Mouse (Mus musculus) forebrain, embryonic 11.5 days (tissue): Measurements from ENCODE around the gene Tpd52l1. TPM values are rescaled to one million over a fixed set of nuclear protein-coding genes. Genes with fewer than 3 reads are reported as not detected.
A peak's percentile ranks its signal among the peaks of the same experiment; 100 is the strongest.

Experiments used
- ATAC-seq: fragments of 200-750 bp; cut with Nextera tagmentation; replicated peaks from 2 replicates; pipeline ENCODE4 v1.8.0; 2017; ENCODE audit warnings: moderate TSS enrichment; ENCODE audit not compliant: low FRiP score
- DNase-seq: peaks from one replicate; pipeline ENCODE4 v3.0.0-alpha.2; 2017; ENCODE audit warnings: low spot score
- H3K27ac ChIP-seq: fragments of 300-500 bp; sonication (generic); 2 replicates; pipeline ENCODE4 v1.5.1; 2014; ENCODE audit warnings: low read depth, low read length
- H3K27me3 ChIP-seq: fragments of 300-500 bp; sonication (generic); 2 replicates; pipeline ENCODE4 v1.6.1; 2014; ENCODE audit warnings: mild to moderate bottlenecking, low read length, mixed read lengths; ENCODE audit not compliant: control insufficient read depth, insufficient read depth
- H3K36me3 ChIP-seq: fragments of 300-500 bp; sonication (generic); 2 replicates; pipeline ENCODE4 v1.6.1; 2014; ENCODE audit warnings: mild to moderate bottlenecking, low read length, moderate library complexity, mixed read lengths; ENCODE audit not compliant: control insufficient read depth, insufficient read depth
- H3K4me1 ChIP-seq: fragments of 300-500 bp; sonication (generic); replicated peaks from 2 replicates; pipeline ENCODE4 v1.6.1; 2014; ENCODE audit warnings: low read length, mixed read lengths; ENCODE audit not compliant: control insufficient read depth, insufficient read depth
- H3K4me2 ChIP-seq: fragments of 300-500 bp; sonication (generic); 2 replicates; pipeline ENCODE4 v1.6.1; 2014; ENCODE audit warnings: low read depth, mild to moderate bottlenecking, low read length, moderate library complexity, mixed read lengths; ENCODE audit not compliant: severe bottlenecking
- H3K4me3 ChIP-seq: fragments of 300-500 bp; sonication (generic); 2 replicates; pipeline ENCODE4 v1.5.1; 2014; ENCODE audit warnings: low read depth, low read length
- H3K9ac ChIP-seq: fragments of 300-500 bp; sonication (generic); 2 replicates; pipeline ENCODE4 v1.6.1; 2014; ENCODE audit warnings: low read length
- H3K9me3 ChIP-seq: fragments of 300-500 bp; sonication (generic); 2 replicates; pipeline ENCODE4 v1.6.1; 2016; ENCODE audit warnings: low read length, mixed read lengths; ENCODE audit not compliant: control insufficient read depth
- WGBS: fragments of 180-500 bp; shearing (Covaris S2); extraction: QIAGEN DNeasy Blood & Tissue Kit; methylation state at CpG from one replicate; pipeline ENCODE4 v1.1.7; 2014; 5-methylcytosine and 5-hydroxymethylcytosine counted together
- polyA plus RNA-seq: library from polyadenylated mRNA; unstranded; fragments of >200 nt; fragmentation: Nextera tagmentation; extraction: Ambion mirVana; gene quantifications from 2 replicates; pipeline ENCODE4 v1.2.1, GENCODE M21; 2014

The Tpd52l1 gene
- polyA plus RNA-seq: 25.2 and 27.8 TPM in 2 replicates

- ATAC-seq: peak; percentile 99
- H3K27ac ChIP-seq: no peak within 1 kb of the TSS
These were observed at the start of gene Tpd52l1 for GRCm38 (mm10) chr10:31445291-31446124. Gene Tpd52l1 (minus strand): TSS chr10:31445958.

GRCm38 (mm10) chr10:31494296-31494695 is 48.5 kb upstream of the Tpd52l1 start:
- no peak for DNase-seq
- WGBS: 88% methylated on average over 1 of the region's 1 CpGs

More at GRCm38 (mm10) chr10:31445291-31446124, at the start of gene Tpd52l1:
- Histone ChIP-seq H3K4me1 (no peaks in the 10 kb centered on the region), H3K36me3 (no peaks in the 10 kb centered on the region), H3K4me2 (peak within 1 kb of the TSS; percentile 73), H3K9ac (peak within 1 kb of the TSS; percentile 53), H3K9me3 (no peaks in the 10 kb centered on the region), H3K27me3 (no peaks in the 10 kb centered on the region), H3K4me3 (peak within 1 kb of the TSS; percentile 52)
- DNase-seq: peak; percentile 95
- WGBS: 2% methylated on average over 58 of the region's 59 CpGs

GRCm38 (mm10) chr10:31467043-31467898 is 21.5 kb upstream of the Tpd52l1 start:
- Histone ChIP-seq H3K36me3 (no peaks in the 10 kb centered on the region), H3K27ac (no peak overlapping the region), H3K4me2 (no peak overlapping the region), H3K27me3 (no peaks in the 10 kb centered on the region), H3K4me3 (no peak overlapping the region), H3K9me3 (no peaks in the 10 kb centered on the region), H3K4me1 (no peaks in the 10 kb centered on the region), H3K9ac (no peak overlapping the region)
- DNase-seq (no peak), ATAC-seq (no peak)
- 80% methylated on average over 10 of the region's 10 CpGs for WGBS

More at GRCm38 (mm10) chr10:31494296-31494695, 48.5 kb upstream of the Tpd52l1 start:
- Histone ChIP-seq H3K27me3 (no peaks in the 10 kb centered on the region), H3K4me2 (no peak overlapping the region), H3K9me3 (no peaks in the 10 kb centered on the region), H3K4me1 (no peaks in the 10 kb centered on the region), H3K9ac (no peak overlapping the region), H3K27ac (no peak overlapping the region), H3K36me3 (no peaks in the 10 kb centered on the region), H3K4me3 (no peak overlapping the region)
- no peak for ATAC-seq

- Histone ChIP-seq H3K36me3 (no peaks in the 10 kb centered on the region), H3K4me3 (no peak overlapping the region), H3K27ac (no peak overlapping the region), H3K4me1 (no peaks in the 10 kb centered on the region), H3K4me2 (no peak overlapping the region), H3K27me3 (no peaks in the 10 kb centered on the region), H3K9me3 (no peaks in the 10 kb centered on the region), H3K9ac (no peak overlapping the region)
- ATAC-seq: no peak
- 92% methylated on average over 6 of the region's 6 CpGs for WGBS
- no peak for DNase-seq
These were observed 20.2 kb upstream of the Tpd52l1 start for GRCm38 (mm10) chr10:31465840-31466541.

- Histone ChIP-seq H3K36me3 (no peaks in the 10 kb centered on the region), H3K27ac (no peak overlapping the region), H3K9me3 (no peaks in the 10 kb centered on the region), H3K9ac (no peak overlapping the region), H3K4me3 (no peak overlapping the region), H3K4me1 (no peaks in the 10 kb centered on the region), H3K4me2 (no peak overlapping the region), H3K27me3 (no peaks in the 10 kb centered on the region)
- DNase-seq (no peak), ATAC-seq (no peak)
- WGBS: 87% methylated on average over 4 of the region's 4 CpGs
These were observed 19.7 kb upstream of the Tpd52l1 start for GRCm38 (mm10) chr10:31465424-31465823.

- Histone ChIP-seq H3K9me3 (no peaks in the 10 kb centered on the region), H3K27ac (no peak overlapping the region), H3K27me3 (no peaks in the 10 kb centered on the region), H3K36me3 (no peaks in the 10 kb centered on the region), H3K4me1 (no peaks in the 10 kb centered on the region), H3K4me3 (no peak overlapping the region), H3K4me2 (no peak overlapping the region), H3K9ac (no peak overlapping the region)
- no peak for ATAC-seq
- DNase-seq: no peak
- WGBS: 95% methylated on average over 2 of the region's 2 CpGs
These were observed 17.3 kb upstream of the Tpd52l1 start for GRCm38 (mm10) chr10:31463044-31463443.

GRCm38 (mm10) chr10:31456806-31457205 is 11.0 kb upstream of the Tpd52l1 start:
- no peak overlapping the region for H3K27ac ChIP-seq
- H3K27me3 ChIP-seq: no peaks in the 10 kb centered on the region
- H3K4me3 ChIP-seq: no peak overlapping the region
- DNase-seq: no peak
- WGBS: 31% methylated on average over 1 of the region's 1 CpGs
- no peaks in the 10 kb centered on the region for H3K36me3 ChIP-seq
- no peaks in the 10 kb centered on the region for H3K4me1 ChIP-seq
- no peak overlapping the region for H3K9ac ChIP-seq
- H3K9me3 ChIP-seq: no peaks in the 10 kb centered on the region
- no peak overlapping the region for H3K4me2 ChIP-seq
- no peak for ATAC-seq

- WGBS: 59% methylated on average over 1 of the region's 1 CpGs
- no peak overlapping the region for H3K27ac ChIP-seq
- no peak overlapping the region for H3K4me3 ChIP-seq
- no peak overlapping the region for H3K4me2 ChIP-seq
- H3K36me3 ChIP-seq: no peaks in the 10 kb centered on the region
- no peak overlapping the region for H3K9ac ChIP-seq
- ATAC-seq (no peak), DNase-seq (no peak)
- no peaks in the 10 kb centered on the region for H3K9me3 ChIP-seq
- no peaks in the 10 kb centered on the region for H3K27me3 ChIP-seq
- H3K4me1 ChIP-seq: no peaks in the 10 kb centered on the region
These were observed 1.3 kb upstream of the Tpd52l1 start for GRCm38 (mm10) chr10:31447083-31447482.
